Mouse (Mus musculus) urinary bladder, adult 18-20 months (tissue): ENCODE results near the gene Gm13103.
"Not testable (repeated sequence)": the region's sequence is repeated elsewhere in the genome, so short reads cannot be mapped to it uniquely, and the experiment has no call there.

Experiments used
- DNase-seq, 2 experiments: peaks; one replicate each; pipeline ENCODE4 v3.0.0; 2022; ENCODE audit warnings: low spot score in 2 of 2, mixed read lengths in 2 of 2

Gene Gm13103

DNA sequence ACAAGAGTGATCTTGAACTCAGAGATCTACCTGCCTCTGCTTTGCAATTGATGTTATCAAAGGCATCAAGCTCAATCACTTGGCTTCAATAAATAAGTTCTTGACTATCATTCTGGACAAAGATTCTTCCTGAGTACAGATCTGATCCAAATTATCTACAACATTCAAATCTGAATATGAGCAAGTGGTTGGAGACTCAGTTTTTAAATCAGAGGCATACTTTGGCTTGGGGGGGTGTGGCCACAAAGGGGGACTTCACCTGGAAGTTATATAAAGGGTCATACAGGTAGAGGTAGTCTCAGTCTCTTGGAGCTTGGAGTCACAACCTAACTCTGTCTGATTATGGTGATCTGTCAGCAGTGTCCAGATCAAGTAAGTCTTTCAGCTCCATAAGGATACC lies at the start of gene Gm13103:
TSS of gene Gm13103 (plus strand) at position 301 of the 400 bp plus-strand sequence.
- not testable (repeated sequence) for DNase-seq

DNA sequence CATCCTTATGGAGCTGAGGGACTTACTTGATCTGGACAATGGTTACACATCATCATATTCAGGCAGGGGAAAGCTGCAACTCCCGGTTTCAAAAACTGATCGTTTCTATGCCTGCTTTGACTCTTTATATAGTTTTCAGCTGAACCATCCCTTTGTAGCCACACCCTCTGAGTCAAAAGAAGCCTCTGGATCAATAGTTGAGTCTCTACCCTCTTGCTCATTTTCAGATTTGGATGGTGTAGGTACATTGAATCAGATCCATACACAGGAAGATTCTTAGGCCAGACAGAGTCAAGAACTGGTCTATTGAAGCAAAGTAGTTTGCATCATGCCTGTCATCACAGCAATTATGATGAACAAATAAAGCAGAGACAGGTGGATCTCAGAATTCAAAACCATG lies 30.3 kb upstream of the Gm13103 start, which contains the start of gene Gm13084:
TSS of gene Gm13084 (minus strand) at position 101 of the 400 bp plus-strand sequence.
- DNase-seq: no peak

DNA sequence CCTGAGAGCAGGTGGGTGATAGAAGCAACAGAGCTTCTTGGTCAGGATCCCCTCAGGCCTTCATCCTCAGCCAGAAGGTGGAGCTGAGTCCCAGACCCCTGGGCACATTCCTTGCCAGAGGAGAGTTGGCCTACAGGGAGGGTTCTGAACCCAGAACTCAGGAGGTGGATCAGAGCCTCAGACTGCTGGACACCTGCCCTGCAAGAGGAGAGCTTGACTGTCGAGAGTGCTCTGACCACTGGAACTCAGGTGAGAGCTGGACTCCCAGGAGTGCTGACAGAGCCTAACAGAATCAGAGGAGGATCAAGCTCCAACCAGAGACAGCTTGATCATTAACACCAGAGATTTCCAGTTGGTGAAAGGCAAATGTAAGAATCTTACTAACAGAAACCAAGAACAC lies 36.1 kb downstream of the Gm13103 start:
- not testable (repeated sequence) for DNase-seq

GRCm38 (mm10) chr4:143894406-143894805 lies 48.1 kb downstream of the Gm13103 start:
- DNase-seq: not testable (repeated sequence)

- not testable (repeated sequence) for DNase-seq
Measured at GRCm38 (mm10) chr4:143900280-143900679, 54.0 kb downstream of the Gm13103 start, which contains the start of gene Pramef6. Pramef6 (minus strand) TSS chr4:143900380.
